Mouse (Mus musculus): ENCODE data around the gene Olfml2a.

Gene Olfml2a

DNA sequence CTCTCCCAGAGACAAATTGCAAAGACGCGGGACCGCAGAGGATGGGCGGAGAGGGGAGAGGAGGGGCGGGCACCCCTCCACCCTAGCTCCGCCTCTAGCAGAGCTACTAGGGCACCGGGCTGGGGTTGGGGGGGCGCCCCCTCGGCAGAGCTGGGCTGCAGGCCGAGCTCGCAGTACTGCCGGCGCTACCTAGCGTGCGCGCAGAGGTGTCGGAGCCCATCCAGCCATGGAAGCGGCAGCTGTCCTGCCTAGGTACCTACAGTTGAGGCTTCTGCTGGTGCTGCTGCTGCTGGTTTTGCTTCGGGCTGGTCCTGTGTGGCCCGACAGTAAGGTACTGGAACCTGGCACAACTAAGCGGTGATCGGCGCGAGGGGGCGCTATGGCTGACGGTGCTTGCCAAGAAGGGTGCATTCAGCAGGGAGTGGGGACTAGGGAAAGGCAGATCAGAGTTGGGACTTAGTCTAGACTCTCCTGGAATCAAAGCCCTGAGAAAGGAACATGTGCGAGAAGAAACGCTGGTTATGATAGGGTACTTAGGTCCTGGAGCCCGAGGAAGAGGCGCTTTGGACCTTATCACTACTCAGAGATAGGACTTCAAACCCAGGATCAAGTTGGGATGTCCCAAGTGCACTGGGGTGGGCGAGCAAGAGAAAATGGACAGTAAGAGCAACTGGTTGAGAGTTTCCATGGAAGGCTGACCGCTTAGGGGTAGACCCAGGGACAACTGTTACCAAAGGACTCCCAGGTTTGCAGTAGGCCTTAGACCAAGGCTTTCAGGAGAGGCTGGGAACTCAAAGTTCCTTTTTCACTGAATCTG lies at the start of gene Olfml2a:
Gene Olfml2a (plus strand): TSS at position 128 of the 817 bp plus-strand sequence.
- DNase-seq: peak; percentile 82

DNA sequence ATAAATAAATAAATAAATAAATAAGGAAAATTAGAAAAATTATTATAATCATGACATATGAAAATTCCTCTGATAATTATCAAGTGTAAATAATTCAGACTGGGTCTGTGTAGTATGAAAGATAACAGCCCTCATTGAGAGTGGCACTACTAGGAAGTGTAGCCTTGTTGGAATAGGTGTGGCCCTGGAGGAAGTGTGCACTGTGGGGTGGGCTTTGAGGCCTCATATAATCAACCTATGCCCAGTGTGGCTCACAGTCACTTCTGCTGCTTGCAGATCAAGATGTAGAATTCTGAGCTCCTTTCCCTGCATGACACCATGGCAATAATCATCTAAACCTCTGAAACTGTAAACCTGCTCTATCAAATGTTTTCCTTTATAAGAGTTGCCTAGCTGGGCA lies 28.9 kb upstream of the Olfml2a start:
- no peak for DNase-seq

DNA sequence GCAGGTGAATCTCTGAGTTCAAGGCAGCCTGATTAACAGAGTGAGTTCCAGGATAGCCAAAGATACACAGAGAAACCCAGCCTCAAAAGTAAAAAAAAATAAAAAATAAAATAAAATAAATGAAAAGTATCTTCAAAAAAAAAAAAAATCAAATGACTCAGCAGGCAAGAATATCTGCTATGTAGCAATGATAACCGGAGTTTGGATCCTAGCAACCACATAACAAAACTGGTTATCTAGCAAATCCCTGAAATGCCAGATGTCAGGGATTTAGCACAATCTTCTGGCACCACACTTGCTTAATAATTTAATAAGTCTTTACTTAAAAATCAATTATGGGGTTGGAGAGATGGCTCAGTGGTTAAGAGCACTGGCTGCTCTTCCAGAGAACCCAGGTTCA lies 27.5 kb upstream of the Olfml2a start:
- DNase-seq: no peak

DNA sequence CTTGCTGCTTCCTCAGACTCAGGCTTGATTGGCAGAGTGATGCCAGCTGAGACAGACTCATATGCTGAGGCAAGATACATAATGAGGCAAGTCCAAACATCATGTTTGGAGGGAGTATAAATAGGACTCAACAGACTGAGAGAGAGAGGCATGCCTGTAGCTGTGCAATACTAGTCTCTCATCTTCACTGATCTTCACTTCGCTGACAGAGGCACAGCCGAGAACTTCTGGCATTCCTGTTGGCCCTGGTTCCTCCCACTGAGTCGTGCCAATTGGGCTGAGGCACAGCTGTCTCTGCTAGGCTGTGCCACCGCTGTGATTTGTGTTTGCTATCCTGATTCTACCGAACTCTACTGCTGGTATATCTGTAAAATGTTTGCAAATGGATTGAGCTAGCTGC lies 25.7 kb upstream of the Olfml2a start:
- DNase-seq: no peak

DNA sequence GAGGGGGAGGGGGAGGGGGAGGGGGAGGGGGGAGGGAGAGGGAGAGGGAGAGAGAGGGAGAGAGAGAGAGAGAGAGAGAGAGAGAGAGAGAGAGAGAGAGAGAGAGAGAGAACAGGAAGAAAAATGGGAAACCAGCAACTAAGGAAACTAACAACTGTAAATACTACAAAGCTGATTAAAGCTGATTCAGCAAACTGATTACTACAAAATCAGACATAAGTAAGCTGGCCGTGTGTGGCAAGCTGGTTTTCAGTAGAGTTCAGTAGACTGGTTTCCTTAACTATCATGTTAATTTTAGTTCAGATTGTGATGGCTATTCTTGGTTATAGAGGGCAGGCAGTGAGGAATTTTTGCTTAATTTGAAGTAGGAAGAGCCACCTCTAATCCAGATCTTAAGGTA lies 23.2 kb upstream of the Olfml2a start:
- DNase-seq: no peak

DNA sequence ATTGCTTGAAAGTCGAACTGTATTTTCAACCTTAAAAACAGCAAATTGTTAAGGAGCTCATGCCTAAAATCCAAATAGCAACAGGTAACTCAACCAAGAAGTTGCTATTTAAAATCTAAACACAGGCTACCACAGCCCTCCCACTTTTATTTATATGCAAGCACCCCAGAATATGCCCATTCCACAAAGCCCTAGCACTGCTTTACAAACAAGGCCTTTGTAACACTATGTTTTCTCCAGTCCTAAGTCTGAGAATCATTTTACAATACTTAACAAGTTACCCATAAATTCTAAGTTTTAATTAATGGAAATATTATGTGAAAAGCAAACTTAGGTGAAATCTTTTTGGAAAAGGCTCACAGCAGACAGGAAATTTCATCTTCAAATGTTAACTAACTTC lies 17.3 kb upstream of the Olfml2a start:
- no peak for DNase-seq

GRCm38 (mm10) chr2:38914965-38915364 lies 16.8 kb upstream of the Olfml2a start:
- peak; percentile 72 for DNase-seq

DNA sequence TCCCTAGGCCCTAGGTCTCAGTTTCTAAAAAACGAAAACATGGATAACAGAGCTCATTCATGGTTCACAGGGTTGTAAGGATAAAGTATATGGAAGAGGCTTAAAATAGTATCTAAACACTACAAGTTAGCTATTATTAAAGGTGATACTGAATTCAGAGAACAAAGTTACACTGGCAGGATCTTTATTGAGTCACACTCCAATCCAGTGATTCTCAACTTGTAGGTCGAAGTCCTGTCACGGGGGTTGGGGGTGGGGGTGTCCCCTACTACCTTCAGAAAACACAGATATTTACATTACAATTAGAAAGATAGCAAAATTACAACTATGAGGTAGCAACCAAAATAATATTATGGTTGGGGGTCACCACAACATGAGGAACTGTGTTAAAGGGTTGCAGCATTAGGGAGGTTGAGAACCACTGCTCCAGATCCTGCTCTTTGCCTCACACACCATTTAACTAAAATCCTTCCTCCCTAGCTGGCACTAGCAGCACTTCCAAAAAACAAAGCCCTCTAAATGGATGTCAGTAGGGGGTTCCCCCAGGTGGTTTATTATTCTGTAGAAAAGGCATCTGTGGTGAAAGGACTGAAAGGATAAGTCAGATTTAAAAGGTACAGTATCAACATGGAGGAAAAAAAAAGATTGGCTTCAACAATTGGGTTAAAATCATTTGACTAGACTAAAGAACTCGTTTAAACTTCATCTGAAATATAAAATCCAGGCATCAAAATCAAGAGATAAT lies 14.7 kb upstream of the Olfml2a start:
- no peak for DNase-seq

DNA sequence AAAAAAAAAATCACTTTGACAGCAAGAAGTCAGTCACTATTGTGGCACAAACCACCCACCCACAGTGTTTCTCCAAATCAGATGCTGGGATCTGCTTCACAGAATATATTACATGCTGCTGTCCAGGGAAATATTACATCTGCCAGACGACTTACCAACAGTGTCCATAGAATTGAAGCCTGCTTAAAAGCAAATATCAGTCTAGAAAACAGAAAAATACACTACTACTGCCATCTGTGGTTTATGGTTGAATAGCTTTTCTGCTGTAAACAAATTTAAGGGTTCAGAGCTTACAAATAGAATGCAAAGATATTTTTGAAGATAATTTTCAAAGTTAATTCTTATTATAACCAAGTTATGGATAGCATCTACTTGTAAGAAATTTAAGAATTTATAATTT lies 10.4 kb upstream of the Olfml2a start:
- no peak for DNase-seq

DNA sequence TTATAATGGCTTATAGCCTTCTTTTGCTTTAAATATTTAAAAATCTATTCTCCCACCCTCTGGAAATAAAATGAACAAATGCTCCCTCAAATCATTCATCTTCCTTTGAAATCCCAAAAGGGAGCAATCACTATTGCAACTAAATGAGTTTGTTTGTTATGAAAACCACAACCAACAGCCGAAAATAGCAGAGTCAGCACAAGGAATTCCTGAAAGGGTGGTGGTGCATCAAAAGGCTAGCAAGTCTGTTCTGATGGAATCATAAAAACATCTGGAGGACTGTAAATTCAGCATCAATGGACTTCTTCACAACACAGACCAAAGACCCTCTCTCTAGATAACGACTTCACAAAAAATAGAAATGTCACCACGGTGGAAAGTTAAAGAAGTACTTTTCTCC lies 8.3 kb upstream of the Olfml2a start:
- no peak for DNase-seq

DNA sequence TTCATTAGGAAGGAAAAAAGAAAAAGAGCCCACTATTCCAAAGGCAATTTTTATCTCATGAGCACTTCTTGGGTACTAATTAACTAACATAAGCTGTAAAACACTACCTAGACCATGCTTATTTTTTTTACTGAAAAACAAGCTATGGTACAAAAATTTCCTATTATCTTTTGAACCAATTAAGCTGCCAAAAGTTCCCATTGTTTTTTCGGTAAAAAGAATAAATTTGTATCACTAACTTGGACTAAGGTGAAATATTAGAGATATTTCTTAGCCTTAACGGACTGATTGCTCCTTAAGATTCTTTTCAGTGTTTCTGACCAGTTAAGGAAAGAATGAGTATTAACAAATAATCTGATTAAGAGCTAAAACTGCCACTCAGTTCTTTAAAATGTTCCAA lies 7.9 kb upstream of the Olfml2a start:
- DNase-seq: no peak

- DNase-seq: peak; percentile 42
These were observed 7.2 kb upstream of the Olfml2a start for GRCm38 (mm10) chr2:38924571-38924970.

- DNase-seq: peak; percentile 51
These were observed 6.4 kb upstream of the Olfml2a start for GRCm38 (mm10) chr2:38925171-38926080.

DNA sequence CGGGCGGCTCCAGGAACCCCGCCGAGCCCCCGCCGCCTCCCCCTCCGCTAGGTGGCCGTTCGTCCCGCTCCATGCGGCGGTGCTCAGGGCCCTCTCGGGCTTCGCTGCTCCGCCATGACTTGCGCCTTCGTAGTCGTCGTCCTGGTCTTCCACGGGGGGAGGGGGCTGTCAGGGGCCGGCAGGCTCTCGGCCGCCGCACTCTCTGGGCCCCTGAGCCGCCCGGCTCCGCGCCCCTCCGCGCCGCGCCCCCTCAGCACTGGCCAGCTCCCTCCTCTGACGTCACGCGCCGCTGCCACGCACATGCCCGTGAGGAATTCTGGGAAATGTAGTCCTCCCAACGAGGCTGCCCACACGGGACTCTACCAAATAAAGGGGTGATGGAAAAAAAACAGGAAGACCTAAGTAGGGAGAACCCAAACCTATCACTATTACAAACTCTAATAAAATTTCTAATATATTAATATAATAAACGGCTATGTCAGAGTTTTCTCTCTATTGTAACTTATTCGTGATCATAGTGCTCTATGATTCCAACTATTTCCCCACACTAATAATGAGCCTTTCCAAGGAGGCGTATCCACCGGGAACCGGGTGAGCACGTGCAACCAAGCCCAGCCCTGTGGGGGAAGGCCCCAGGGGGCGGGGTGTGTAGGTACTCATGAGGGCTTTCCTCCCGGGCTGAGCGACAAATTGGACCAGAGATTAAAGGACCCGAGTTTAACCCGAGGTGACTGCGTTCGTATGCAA lies 5.5 kb upstream of the Olfml2a start:
- DNase-seq: peak; percentile 98

DNA sequence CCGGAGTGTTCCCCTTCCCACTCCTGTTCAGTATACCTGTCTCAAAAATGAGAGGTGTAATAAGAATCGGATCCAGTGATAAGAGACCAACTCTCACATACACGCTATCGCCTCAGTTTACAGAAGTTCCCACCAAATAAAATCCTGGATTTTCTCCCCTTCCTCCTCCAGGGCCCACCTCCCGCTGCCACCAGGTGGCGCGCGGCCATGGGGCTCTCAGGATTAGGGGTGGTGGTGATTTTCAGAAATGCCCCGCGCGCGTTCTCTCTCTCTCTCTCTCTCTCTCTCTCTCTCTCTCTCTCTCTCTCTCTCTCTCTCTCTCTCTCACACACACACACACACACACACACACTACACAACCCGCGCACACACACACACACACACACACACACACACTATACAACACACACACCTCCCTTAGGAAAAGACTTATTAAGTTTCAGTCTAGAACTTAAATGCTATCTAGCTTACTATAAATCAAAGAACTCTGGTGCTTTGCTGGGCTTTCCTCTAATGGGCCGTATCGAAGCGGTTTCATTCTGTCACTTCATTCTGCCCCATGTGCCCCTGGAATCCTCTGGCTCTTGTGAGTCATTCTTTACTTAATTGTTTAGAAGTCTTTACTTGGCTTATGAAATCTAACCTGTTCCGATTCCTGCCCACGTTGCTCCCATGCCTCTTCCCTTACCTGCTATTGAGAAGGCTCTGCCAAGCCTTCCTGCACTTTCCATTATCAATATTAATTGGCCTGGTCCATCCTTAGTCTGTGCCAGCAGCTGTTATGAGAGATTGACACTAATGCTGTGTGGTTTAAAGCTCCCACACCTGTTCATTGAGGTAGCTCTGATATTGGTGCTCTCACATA lies 4.4 kb upstream of the Olfml2a start, which contains the start of gene Nr6a1:
Gene Nr6a1 (minus strand): TSS at position 574 of the 865 bp plus-strand sequence.
- peak; percentile 90 for DNase-seq

- no peak for DNase-seq
These were observed 1.5 kb upstream of the Olfml2a start for GRCm38 (mm10) chr2:38930269-38930668.

DNA sequence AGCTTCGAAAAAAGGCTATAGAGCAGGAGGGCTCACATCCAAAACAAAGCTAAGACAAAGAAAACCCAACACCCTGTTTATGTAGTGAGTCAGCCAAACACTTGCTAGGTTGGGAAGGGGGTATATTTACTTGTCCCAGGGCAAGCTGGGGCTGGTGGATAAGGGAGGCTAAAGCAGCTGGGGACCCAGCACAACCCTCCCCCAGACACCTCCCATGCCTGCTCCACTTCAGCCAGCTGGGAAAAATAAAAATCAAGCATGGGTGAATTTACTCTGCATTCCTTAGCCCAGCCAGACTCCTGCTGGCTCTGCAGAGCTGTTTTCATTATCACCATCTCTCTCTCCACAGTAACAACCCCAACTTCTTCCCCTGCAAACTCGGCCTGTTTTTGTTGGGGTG lies 2.2 kb downstream of the Olfml2a start:
- DNase-seq: peak; percentile 40

GRCm38 (mm10) chr2:38934936-38935335 lies 3.2 kb downstream of the Olfml2a start:
- DNase-seq: no peak

GRCm38 (mm10) chr2:38936721-38937378 lies 5.1 kb downstream of the Olfml2a start:
- no peak for DNase-seq

DNA sequence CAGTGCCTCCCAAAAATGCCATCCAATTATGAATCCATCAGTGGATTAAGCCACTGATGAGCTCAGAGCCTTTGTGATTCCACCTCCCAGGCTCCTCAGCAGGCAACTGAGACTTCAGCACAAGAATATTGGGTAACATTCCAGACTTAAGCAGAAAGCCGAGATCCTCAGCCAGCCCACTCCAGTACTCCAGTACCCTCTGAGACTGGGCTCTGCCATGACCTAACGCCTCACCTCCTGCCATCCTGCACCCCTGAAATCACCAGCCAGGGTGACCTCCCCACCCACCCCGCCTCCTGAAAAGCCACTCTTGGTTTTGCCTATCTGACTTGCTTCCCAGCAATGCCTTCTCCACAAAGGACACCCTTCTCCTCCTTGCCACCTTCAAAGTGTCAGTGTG lies 5.6 kb downstream of the Olfml2a start:
- no peak for DNase-seq

- no peak for DNase-seq
These were observed 6.2 kb downstream of the Olfml2a start for GRCm38 (mm10) chr2:38938007-38938406.

All from embryo, embryonic 11 days (tissue).